Mouse (Mus musculus) neural tube, postnatal 0 days (tissue): ENCODE results near the gene A230072I06Rik. TPM values are rescaled to one million over a fixed set of nuclear protein-coding genes. Genes with fewer than 3 reads are reported as not detected.

Experiments
- polyA plus RNA-seq: library from polyadenylated mRNA; unstranded; fragments of >200 nt; fragmentation: Nextera tagmentation; extraction: Ambion mirVana; gene quantifications from 2 replicates; pipeline ENCODE4 v1.2.1, GENCODE M21; 2015

A230072I06Rik gene
- not detected in 2 replicates for polyA plus RNA-seq

DNA sequence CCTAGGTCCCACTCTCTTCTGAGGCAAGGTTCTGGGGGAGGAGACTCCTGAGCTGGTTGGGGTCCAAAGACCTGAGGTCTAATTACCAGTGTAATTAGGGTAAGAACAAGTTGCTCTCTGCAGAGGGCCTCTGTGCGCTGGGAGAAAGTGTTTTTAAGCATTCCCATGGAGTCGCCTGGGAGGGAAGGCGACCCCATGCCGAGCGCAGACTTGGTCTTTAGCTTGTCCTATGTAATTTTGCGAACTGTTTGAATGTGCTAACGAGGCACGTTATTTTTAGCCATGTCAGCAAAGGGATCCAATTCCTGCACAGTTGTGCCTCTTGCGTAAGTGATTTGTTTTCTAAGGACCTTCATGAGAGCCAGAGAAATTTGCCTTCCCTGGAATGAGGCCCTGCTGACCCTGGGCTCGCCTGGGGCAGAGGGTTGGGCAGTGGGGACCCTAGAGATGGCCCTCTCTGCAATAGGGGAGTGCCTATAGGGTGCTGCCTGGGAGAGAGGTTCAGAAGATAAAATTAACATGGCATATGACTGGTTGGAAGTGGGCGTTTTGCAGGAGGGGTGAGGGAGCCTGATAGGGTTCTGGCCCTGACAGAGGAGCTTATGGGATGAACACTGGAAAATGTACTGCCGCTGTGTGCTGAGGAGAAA lies at the start of gene A230072I06Rik:
Gene A230072I06Rik, plus strand, starts transcription at position 157 of the 650 bp plus-strand sequence.

Other genes with a start within 250 kb of the A230072I06Rik start
- 1.0 and 1.4 TPM in 2 replicates for gene Sox1, start 116.5 kb downstream of the A230072I06Rik start, polyA plus RNA-seq